Comparison of ENCODE assay signal across 20 mouse cellular contexts in genomic region chr10:83639881-83640386, GRCm38 (mm10). TPM values are rescaled to one million over a fixed set of nuclear protein-coding genes. Genes with fewer than 3 reads are reported as not detected.
DNase-seq lines count a peak whose midpoint lies in the region; ATAC-seq lines count a peak whose summit lies in the region.
"Had no signal": no experiment of that assay in that cellular context is flagged by ENCODE, and none has a peak within 500 bp of the region (broad histone marks: within the 10 kb centered on the region; RNA-seq: fewer than 3 reads in every experiment).

No protein-coding gene starts in this region.

- no peak overlapping the region for H3K9ac ChIP-seq in forebrain, embryonic 14.5 days (ENCODE audit: low read length)
- no peak overlapping the region for H3K9ac ChIP-seq in forebrain, embryonic 16.5 days (replicated peaks; ENCODE audit: low read depth, low read length)
- H3K9ac ChIP-seq: heart, embryonic 15.5 days; kidney, embryonic 15.5 days; midbrain, embryonic 15.5 days; neural tube, embryonic 13.5 days had no signal

- no peaks in the 10 kb centered on the region; the same call in 1 of the 2 replicates for H3K4me1 ChIP-seq in forebrain, embryonic 14.5 days (ENCODE audit: control insufficient read depth, insufficient read depth, low read length)
- peaks cover 20% of the 10 kb centered on the region for H3K4me1 ChIP-seq in forebrain, embryonic 16.5 days (replicated peaks; ENCODE audit: control insufficient read depth, insufficient read depth, low read length)

- no peak overlapping the region for H3K4me2 ChIP-seq in forebrain, embryonic 14.5 days (ENCODE audit: low read length)
- no peak overlapping the region for H3K4me2 ChIP-seq in forebrain, embryonic 16.5 days (ENCODE audit: low read length)
- H3K4me2 ChIP-seq: heart, embryonic 15.5 days; kidney, embryonic 15.5 days; midbrain, embryonic 15.5 days; neural tube, embryonic 13.5 days had no signal

- no peak overlapping the region for H3K4me3 ChIP-seq in forebrain, embryonic 14.5 days (ENCODE audit: low read depth, low read length)
- no peak overlapping the region for H3K4me3 ChIP-seq in forebrain, embryonic 16.5 days (replicated peaks; ENCODE audit: low read length)
- H3K4me3 ChIP-seq: embryonic facial prominence, embryonic 10.5 days; heart, embryonic 15.5 days; kidney, embryonic 15.5 days; midbrain, embryonic 15.5 days; myocyte; neural tube, embryonic 13.5 days had no signal

- H3K36me3 ChIP-seq in forebrain, embryonic 14.5 days (ENCODE audit: control insufficient read depth, insufficient read depth, low read length), result no peaks in the 10 kb centered on the region
- H3K36me3 ChIP-seq in forebrain, embryonic 16.5 days (ENCODE audit: control insufficient read depth, insufficient read depth), result no peaks in the 10 kb centered on the region
- H3K36me3 ChIP-seq: heart, embryonic 15.5 days had no signal

- no peaks in the 10 kb centered on the region for H3K27me3 ChIP-seq in forebrain, embryonic 14.5 days (replicated peaks; ENCODE audit: control insufficient read depth, insufficient read depth, low read length)
- H3K27me3 ChIP-seq in forebrain, embryonic 16.5 days (replicated peaks; ENCODE audit: control insufficient read depth, insufficient read depth, low read length), result no peaks in the 10 kb centered on the region
- H3K27me3 ChIP-seq: heart, embryonic 15.5 days; kidney, embryonic 15.5 days; midbrain, embryonic 15.5 days; neural tube, embryonic 13.5 days had no signal

- DNase-seq in adrenal gland, postnatal 14 days, result peak; percentile 22
- no peak for DNase-seq in adrenal gland, adult 2 months
- DNase-seq in forebrain, embryonic 14.5 days (ENCODE audit: low spot score), result peak; percentile 37
- peak; percentile 17 to 36 for DNase-seq in left cerebral cortex, adult 18-20 months (ENCODE audit: low spot score in 2 of 2)
- DNase-seq in left cerebral cortex, adult 11 months (ENCODE audit: low spot score), result no peak
- DNase-seq in Muller cell, postnatal 12 days (ENCODE audit: inconsistent ontology term), result peak; percentile 95
- DNase-seq in spleen, adult 18-20 months, result no peak
- DNase-seq: adrenal gland, postnatal 25 days; kidney, adult 11 months; kidney, postnatal 36 days; layer of hippocampus, postnatal 36 days; lung, postnatal 4 days; thymus, postnatal 25 days had no signal

- H3K9me3 ChIP-seq in forebrain, embryonic 14.5 days (replicated peaks; ENCODE audit: control insufficient read depth, low read length), result no peaks in the 10 kb centered on the region
- H3K9me3 ChIP-seq in forebrain, embryonic 16.5 days (ENCODE audit: control insufficient read depth, low read length), result no peaks in the 10 kb centered on the region
- H3K9me3 ChIP-seq: embryonic facial prominence, embryonic 10.5 days; heart, embryonic 15.5 days; kidney, embryonic 15.5 days; midbrain, embryonic 15.5 days; neural tube, embryonic 13.5 days had no signal

- ATAC-seq in forebrain, embryonic 14.5 days, result no peak
- ATAC-seq in forebrain, embryonic 16.5 days, result no peak
- ATAC-seq: midbrain, embryonic 15.5 days had no signal

- H3K27ac ChIP-seq in forebrain, embryonic 14.5 days (ENCODE audit: low read depth, low read length), result no peak overlapping the region; the same call in 1 of the 2 replicates
- no peak overlapping the region for H3K27ac ChIP-seq in forebrain, embryonic 16.5 days (ENCODE audit: low read length)
- H3K27ac ChIP-seq: embryonic facial prominence, embryonic 10.5 days; heart, embryonic 15.5 days; kidney, embryonic 15.5 days; midbrain, embryonic 15.5 days; neural tube, embryonic 13.5 days had no signal

- WGBS in forebrain, embryonic 14.5 days, result 38% methylated on average over 10 of the region's 10 CpGs
- 33% methylated on average over 10 of the region's 10 CpGs for WGBS in forebrain, embryonic 16.5 days

RNA-seq across cellular contexts. Expression of gene Appl2, which starts 8.6 kb away (rescaled TPM):
- total RNA-seq in adrenal gland, postnatal 14 days (2021), result 63.5 and 81.7 TPM in 2 replicates
- 100 to 1,000 TPM in 1 of 2 experiments, 10 to 100 TPM in 1; 51.2 to 190 TPM for total RNA-seq in adrenal gland, adult 2 months (2021)
- polyA plus RNA-seq in adrenal gland, adult 2 months (2012; rRNA removed), result 244 and 584 TPM in 2 replicates
- polyA plus RNA-seq in forebrain, embryonic 14.5 days (2014; fragmentation: Nextera tagmentation; extraction: Ambion mirVana), result 20.2 and 23.2 TPM in 2 replicates
- 34.9 and 38.5 TPM in 2 replicates for polyA plus RNA-seq in forebrain, embryonic 16.5 days (2015; fragmentation: Nextera tagmentation; extraction: Ambion mirVana)
- total RNA-seq in left cerebral cortex, adult 18-20 months (2021), result 10 to 100 TPM; 63.4 to 65.3 TPM

Comparison
In these comparisons a context has a peak if more than half of its experiments do, and no peak if none do; other contexts are left out.
1. DNase-seq: peak in adrenal gland, postnatal 14 days (single experiment), forebrain, embryonic 14.5 days (single experiment), left cerebral cortex, adult 18-20 months (2 of 2) and Muller cell, postnatal 12 days (single experiment); none in adrenal gland, adult 2 months (single experiment), left cerebral cortex, adult 11 months (single experiment) and spleen, adult 18-20 months (0 of 2).